Mouse (Mus musculus) right cerebral cortex, adult 2 months (tissue): ENCODE data around the gene Prkar2a.
A peak's percentile ranks its signal among the peaks of the same experiment; 100 is the strongest.

Experiments used
- DNase-seq, 2 experiments: peaks; one replicate each; pipeline ENCODE4 v3.0.0; 2021 to 2022; ENCODE audit warnings: low spot score in 2 of 2

The Prkar2a gene

GRCm38 (mm10) chr9:108692226-108693041 is 3.3 kb downstream of the Prkar2a start:
- peak; percentile 69 to 77 for DNase-seq

- no peak for DNase-seq
Observed at GRCm38 (mm10) chr9:108693946-108694345, 4.8 kb downstream of the Prkar2a start.

- no peak for DNase-seq
Observed at GRCm38 (mm10) chr9:108694533-108694932, 5.4 kb downstream of the Prkar2a start.

- no peak for DNase-seq
Observed at GRCm38 (mm10) chr9:108702476-108702875, 13.4 kb downstream of the Prkar2a start.

GRCm38 (mm10) chr9:108703373-108704110 is 14.4 kb downstream of the Prkar2a start:
- no peak for DNase-seq

DNA sequence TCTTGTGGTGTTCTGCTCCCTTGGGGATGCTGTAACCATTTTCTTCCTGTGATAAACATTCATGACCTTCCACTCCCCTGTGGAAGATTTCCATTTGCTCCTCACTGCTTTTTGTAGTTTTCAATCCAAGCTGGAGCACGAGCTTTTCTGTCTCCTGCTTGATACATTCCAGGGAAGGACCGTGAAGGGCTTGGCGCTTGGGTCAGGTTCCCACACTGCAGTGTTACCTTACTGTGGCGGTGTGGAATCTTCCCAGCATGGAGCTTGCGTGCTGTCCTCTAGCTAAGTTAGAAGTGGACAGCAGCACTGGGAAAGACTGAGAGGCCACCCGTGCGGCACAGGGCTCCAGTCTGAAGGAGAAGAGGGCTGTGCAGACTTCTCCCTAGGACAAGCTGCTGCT is 15.5 kb downstream of the Prkar2a start:
- DNase-seq = no peak

DNA sequence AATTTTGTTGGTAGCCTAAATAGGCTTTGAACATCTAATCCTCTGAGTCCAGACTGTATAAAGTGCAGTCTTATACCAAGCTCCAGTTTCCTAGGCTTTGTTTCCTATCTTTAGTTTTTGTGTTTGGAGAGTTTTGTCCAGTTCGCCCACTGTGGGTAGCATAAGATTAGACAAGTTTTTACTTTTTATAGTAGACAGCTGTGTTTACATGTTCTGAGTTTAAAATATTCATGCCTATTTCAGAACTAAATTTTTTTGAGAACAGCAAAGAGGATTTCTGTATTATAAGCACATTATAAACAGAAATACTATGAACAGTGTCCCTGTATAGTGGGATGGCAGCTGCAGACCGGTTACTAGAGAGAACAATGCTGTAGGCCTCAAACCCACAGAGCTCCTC is 18.1 kb downstream of the Prkar2a start:
- DNase-seq = no peak

GRCm38 (mm10) chr9:108708833-108709232 is 19.7 kb downstream of the Prkar2a start:
- no peak for DNase-seq

DNA sequence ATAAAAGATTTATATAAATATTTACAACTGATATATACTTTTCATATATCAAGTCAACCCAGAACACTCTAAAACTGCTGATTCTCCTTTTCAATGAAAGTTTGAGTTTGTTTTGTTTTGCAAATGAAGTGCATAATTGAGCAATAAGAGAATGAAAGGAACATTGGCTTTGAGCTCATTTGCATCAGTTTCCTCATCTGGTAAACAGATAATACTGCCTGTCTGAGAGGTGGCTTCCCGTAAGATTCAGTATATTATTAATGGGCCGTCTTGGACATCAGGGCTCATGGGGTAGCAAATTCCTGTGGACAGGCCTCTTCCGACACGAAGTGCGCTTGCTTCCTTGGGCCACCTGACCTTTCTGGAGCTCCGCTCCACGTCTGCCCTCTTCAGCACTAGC is 21.7 kb downstream of the Prkar2a start:
- no peak for DNase-seq

GRCm38 (mm10) chr9:108716199-108716598 is 27.1 kb downstream of the Prkar2a start:
- DNase-seq = no peak

- no peak for DNase-seq
Observed at GRCm38 (mm10) chr9:108723751-108724150, 34.6 kb downstream of the Prkar2a start.

DNA sequence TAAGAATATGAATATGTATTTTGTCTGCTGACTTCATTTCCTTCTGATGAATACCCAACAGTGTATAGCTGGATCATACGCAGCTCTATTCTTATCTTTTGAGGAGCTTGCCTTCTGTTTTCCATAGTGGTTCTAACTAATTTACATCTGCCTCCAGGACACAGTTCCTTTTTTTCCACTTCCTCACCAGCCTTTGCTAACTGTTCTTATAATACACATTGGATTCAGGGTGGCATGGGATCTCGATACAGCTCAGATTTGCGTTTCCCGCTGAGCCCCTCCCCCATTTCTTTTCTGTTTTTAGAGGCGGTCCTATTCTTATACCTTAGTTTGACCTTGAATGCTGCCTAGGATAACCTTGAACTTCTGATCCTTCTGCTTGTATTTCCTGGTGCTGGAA is 37.0 kb downstream of the Prkar2a start:
- no peak for DNase-seq

DNA sequence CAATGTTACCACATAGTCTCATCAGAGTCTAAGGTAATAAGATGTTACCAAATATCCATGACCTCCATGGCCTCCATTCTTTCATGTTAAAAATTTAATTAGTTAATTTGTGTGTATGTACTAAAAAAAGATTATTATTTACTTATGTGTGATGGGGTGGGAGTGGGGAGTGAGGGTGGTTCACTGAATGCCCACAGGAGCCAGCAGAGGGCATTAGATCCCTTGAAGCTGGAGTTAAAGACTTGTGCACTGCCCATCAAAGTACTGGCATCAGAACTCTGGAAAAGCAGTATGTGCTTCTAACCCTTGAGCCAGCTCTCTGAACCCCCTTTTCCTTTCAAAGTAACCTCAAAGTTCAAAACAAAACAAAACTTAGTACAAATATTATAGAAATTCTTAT is 39.9 kb downstream of the Prkar2a start:
- no peak for DNase-seq

DNA sequence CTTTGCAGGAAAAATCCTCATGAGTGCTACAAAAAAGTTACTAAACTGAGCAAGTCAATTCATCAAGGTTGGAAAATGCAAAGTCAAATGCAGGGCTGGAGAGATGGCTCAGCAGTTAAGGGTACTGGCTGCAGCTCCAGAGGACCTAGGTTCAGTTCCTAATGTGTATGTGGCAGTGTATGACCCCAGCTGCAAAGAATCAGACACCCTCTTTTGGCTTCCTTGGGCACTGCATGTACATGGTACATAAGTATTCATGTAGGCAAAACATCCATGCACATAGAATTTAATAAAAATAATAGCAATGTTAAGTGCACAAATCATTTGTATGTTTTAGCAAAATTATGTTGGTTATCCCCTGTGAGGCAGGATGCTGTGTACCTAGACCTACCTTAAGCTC is 43.3 kb downstream of the Prkar2a start:
- DNase-seq = no peak

DNA sequence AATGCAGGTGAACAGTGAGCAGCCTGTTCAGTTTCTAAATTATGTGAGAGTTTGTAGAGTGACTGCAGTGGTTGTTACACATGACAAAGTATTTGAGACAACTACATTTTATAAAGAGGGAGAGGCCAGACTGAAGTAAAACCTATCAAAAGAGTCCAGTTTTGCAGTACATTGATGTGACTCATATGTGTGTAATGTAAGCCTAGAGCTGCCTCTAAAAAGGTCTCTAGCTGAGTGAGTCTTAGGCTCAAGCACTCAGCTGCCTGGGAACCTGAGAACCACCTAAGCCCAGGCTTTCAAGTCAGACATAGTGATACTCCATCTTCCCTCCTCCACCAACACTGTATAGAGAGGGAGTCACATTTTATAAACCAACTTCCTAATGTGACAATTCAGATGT is 45.5 kb downstream of the Prkar2a start:
- DNase-seq = no peak

DNA sequence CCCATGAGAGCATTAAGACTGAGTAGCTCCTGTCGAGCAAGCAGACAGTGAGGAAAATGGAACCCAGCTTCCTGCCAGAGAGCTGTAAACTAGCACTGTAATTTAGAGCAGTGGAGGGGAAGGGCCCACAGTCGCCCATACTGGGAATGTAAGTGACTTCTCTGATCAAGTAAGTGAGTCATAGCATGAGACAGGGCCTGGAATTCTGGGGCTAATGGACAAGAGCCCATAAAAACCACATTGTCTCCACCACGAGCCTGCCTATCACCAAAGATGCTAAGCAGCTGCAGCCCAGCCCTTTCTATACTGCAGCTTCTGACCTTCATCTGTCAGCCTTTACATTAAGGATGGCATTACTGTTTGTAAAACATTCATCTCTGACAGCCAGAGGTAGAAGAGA is 50.1 kb downstream of the Prkar2a start:
- no peak for DNase-seq

DNA sequence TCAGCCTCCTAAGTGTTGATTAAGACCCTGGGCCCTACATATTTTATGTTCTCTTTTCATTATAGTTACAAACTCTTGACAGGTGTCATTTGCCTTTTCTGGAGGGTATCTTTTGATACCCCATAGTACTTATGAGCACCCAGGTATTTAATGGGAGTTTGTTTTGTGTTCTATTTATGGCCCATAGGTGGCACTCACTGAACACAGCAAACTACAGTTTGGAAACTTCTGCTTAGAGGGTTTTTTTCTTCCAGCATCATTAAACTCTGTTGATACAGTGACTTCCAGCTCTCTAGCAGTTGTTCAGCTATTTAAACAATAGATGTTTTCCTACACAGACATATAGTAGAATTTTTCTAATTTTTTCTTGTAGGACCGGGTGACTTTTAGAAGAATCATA is 50.9 kb downstream of the Prkar2a start:
- DNase-seq = no peak

- DNase-seq = no peak
Observed at GRCm38 (mm10) chr9:108742048-108742447, 52.9 kb downstream of the Prkar2a start.

DNA sequence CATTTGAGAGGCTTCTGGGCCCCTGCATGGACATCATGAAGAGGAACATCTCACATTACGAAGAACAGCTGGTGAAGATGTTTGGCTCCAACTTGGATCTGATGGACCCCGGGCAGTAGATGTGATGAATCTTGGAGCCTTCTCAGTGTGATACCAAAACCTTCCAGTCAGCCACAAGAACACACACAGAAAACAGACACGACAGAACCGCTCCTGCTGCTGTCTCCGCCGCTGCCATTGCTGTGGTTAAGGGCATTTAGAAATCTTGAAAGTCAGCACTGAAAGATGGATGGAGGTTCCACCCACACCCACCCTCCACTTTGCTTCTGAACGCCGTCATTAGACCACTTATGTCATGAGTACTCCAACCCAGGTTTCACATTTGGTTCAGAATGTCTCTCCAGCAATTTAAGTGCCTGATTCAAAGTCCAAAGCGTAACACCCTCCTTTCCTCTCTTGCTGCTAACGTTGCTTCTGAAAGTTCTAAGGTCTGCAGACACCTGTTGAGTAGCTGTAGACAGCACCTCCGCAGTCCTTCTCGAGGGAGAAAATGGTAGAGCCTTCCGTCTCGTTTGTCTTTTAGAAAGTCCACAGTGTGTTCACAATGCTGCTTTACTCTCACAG is 57.9 kb downstream of the Prkar2a start:
- no peak for DNase-seq

- no peak for DNase-seq
Observed at GRCm38 (mm10) chr9:108747694-108748093, 58.6 kb downstream of the Prkar2a start.

- DNase-seq = no peak
Observed at GRCm38 (mm10) chr9:108748600-108749183, 59.6 kb downstream of the Prkar2a start.

DNA sequence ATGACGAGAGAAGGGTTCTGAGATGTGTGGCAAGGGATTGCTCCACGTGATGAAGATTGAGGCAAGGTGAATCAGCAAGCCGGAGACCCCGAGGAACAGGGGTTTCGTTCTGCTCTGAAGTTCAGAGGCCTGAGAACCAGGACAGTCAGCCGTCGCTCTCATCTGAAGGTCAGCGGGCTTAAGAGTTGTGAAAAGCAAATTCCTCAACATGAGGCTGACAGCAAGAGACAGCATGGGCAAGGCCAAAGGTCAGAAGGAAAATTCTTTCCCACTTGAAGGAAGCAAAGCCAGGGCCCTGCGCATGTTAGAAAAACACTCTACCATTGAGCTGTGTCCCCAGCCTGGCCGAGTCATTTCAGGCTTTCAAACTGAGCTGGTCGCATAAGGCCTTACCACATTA is 61.5 kb downstream of the Prkar2a start:
- DNase-seq = no peak
